Mouse (Mus musculus): ENCODE results near the gene Ap4b1. TPM values are rescaled to one million over a fixed set of nuclear protein-coding genes. Genes with fewer than 3 reads are reported as not detected.
"Not testable (repeated sequence)": the region's sequence is repeated elsewhere in the genome, so short reads cannot be mapped to it uniquely, and the experiment has no call there.

The Ap4b1 gene
- polyA plus RNA-seq, 1 experiment from 2014 or later = 24.5 TPM

DNA sequence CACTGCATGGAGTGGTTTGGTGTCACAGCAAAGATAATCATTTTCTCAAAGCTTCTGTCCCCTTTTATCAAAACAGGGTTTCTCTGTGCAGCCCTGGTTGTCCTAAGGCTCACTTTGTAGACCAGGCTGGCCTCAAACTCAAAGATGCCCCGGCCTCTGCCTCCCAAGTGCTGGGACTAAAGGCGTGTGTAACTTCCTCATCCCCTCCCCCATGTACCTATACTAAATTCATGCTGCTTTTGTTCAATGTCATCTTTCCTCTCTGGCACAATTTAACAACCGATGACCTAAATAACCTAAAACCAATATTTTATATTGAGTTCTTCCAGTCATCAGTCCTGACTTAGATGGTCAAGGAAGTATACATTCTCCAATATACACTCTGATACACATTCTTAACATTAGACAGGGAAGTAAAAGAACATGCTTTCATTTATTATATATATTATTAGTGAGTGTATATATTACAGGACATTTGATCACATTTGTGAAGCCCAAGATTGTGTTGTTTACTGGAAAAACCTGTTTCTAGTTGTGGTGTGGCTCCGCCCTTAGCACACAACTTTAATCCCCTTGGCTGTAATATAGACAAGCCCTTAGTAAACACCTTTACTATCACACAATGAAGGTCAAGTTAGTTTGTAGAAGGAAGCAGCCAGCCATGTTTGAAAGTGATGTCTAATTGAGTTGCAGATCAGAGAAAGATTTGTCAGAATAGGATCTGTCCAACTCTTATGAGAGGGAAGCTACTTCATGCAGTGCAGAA lies 26.3 kb upstream of the Ap4b1 start:
- no peak overlapping the region for H3K27ac ChIP-seq
- peaks cover 10% of the 10 kb centered on the region for H3K4me1 ChIP-seq
- no peaks in the 10 kb centered on the region for H3K27me3 ChIP-seq (replicated peaks)
- H3K9ac ChIP-seq = no peak overlapping the region
- no peaks in the 10 kb centered on the region for H3K36me3 ChIP-seq (replicated peaks)
- no peak for ATAC-seq (replicated peaks)
- 91% methylated on average over 4 of the region's 4 CpGs for WGBS
- no peak overlapping the region for H3K4me2 ChIP-seq
- no peaks in the 10 kb centered on the region for H3K9me3 ChIP-seq
- no peak overlapping the region for H3K4me3 ChIP-seq

GRCm38 (mm10) chr3:103787225-103787624 lies 22.1 kb upstream of the Ap4b1 start:
- Histone ChIP-seq H3K27ac (no peak overlapping the region), H3K9ac (no peak overlapping the region), H3K4me3 (no peak overlapping the region), H3K4me2 (no peak overlapping the region), H3K27me3 (replicated peaks) (no peaks in the 10 kb centered on the region), H3K9me3 (no peaks in the 10 kb centered on the region), H3K4me1 (peaks cover 29% of the 10 kb centered on the region), H3K36me3 (replicated peaks) (no peaks in the 10 kb centered on the region)
- WGBS = 64% methylated on average over 7 of the region's 7 CpGs
- no peak for ATAC-seq (replicated peaks)

DNA sequence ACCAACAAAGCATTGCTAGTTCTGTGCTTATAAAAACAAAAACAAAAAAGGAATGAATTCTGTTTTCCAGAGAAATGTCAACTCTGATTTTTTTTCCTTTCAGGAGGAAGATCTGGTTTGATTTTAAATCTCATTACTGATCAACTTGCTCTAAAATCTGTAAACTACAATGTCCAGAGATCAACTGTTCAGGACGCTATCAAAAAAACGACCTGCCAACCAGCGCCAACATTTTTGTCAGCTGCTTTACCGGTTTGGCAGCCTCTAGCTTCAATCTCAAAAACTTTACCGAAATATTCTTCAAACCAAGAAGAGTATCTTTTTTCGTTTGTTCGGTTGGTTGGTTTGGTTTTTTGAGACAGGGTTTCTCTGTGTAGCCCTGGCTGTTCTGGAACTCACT lies 20.2 kb upstream of the Ap4b1 start:
- 84% methylated on average over 7 of the region's 7 CpGs for WGBS
- Histone ChIP-seq H3K27ac (no peak overlapping the region), H3K9me3 (no peaks in the 10 kb centered on the region)

DNA sequence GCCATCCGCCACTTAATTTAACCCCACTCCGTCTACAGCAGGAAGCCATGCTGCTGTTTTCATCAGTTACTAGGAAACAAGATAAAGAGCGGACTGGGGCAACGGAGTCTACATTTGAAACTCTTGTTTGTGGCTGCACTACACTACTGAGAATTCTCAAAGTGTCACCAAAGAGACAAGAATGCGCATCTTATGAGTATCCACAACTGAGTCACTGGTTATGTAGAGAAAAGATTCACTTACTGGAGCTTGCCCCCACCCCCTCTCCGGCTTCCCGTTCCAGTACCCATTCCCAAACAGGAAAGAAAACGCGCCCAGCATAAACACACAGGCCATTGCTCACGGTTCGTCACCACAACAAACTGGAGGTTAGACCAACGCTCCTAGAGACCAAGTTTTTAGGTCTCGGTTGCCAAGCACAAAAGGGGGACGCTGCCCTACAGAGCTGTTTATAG lies 19.4 kb upstream of the Ap4b1 start:
- Histone ChIP-seq H3K9me3 (no peaks in the 10 kb centered on the region), H3K27me3 (replicated peaks) (no peaks in the 10 kb centered on the region), H3K27ac (peak overlapping the region; percentile 91), H3K4me3 (peak overlapping the region; percentile 84), H3K4me2 (peak overlapping the region; percentile 77), H3K9ac (peak overlapping the region; percentile 94), H3K36me3 (replicated peaks) (no peaks in the 10 kb centered on the region), H3K4me1 (peaks cover 29% of the 10 kb centered on the region)
- WGBS = 3% methylated on average over 14 of the region's 14 CpGs
- ATAC-seq (replicated peaks) = no peak

More for the DNA sequence above, 20.2 kb upstream of the Ap4b1 start:
- no peaks in the 10 kb centered on the region for H3K36me3 ChIP-seq (replicated peaks)
- no peaks in the 10 kb centered on the region for H3K27me3 ChIP-seq (replicated peaks)
- peak overlapping the region; percentile 77 for H3K4me2 ChIP-seq
- 0 out of 2 replicates have a peak overlapping the region, but pooled peaks have one; percentile 84 for H3K4me3 ChIP-seq
- no peak overlapping the region for H3K9ac ChIP-seq
- H3K4me1 ChIP-seq = peaks cover 29% of the 10 kb centered on the region
- ATAC-seq (replicated peaks) = no peak

- Histone ChIP-seq H3K36me3 (replicated peaks) (no peaks in the 10 kb centered on the region), H3K27me3 (replicated peaks) (no peaks in the 10 kb centered on the region), H3K9me3 (no peaks in the 10 kb centered on the region), H3K4me3 (peak overlapping the region; percentile 84), H3K4me1 (peaks cover 29% of the 10 kb centered on the region), H3K4me2 (peak overlapping the region; percentile 77), H3K27ac (peak overlapping the region; percentile 91), H3K9ac (peak overlapping the region; percentile 94)
- ATAC-seq (replicated peaks) = peak; percentile 88
- under 1% methylated on average over 46 of the region's 61 CpGs for WGBS
Measured at GRCm38 (mm10) chr3:103790346-103791145, 18.8 kb upstream of the Ap4b1 start.

DNA sequence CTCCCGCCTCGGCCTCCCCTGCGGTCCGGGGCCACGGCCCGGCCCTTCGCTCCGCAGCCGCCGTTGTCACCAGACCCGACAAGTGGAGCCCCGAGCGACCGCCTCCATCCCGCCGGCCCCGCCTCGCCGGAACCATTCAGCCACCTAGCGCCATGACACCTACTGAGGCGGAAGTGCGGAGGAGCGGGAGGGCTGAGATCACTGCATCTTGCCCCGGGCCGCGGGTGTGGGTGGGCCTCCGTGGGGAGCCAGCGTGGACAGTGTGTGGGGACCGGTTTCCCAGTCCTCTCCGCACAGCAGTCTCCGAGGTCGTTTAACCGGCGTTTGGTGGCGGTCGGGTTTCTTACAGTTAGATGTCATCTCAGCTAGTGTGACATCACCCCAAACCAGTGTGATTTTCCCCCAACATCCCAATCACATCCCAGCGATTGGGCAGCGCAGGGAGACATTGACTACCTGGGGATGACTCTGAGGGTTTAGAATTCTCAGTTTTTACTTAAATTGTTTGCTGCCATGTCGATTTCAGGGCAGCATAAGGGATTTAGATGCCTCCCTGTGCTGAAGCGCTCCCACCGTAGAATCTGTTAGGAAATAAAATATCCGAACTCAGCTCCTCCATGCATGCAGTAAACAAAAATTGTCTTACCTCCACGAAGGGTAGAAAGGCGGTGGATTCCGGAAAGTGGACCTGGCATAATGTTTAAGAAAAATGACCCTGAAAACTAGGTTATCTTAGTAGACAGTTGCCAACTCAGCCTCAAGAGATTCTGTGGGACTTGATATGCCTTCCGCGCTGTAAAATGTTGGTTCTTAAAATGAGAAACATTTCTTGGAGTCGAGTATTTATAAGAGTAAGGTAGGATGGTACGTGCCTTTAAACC lies 17.9 kb upstream of the Ap4b1 start, which contains the start of gene Hipk1:
TSS of gene Hipk1 (minus strand) at position 334 of the 881 bp plus-strand sequence.
- peak; percentile 98 for ATAC-seq (replicated peaks)
- H3K36me3 ChIP-seq (replicated peaks) = no peaks in the 10 kb centered on the region
- H3K4me3 ChIP-seq = peak within 1 kb of the TSS; percentile 84
- peak within 1 kb of the TSS; percentile 77 for H3K4me2 ChIP-seq
- peak within 1 kb of the TSS; percentile 91 for H3K27ac ChIP-seq
- peaks cover 29% of the 10 kb centered on the region for H3K4me1 ChIP-seq
- no peaks in the 10 kb centered on the region for H3K27me3 ChIP-seq (replicated peaks)
- H3K9me3 ChIP-seq = no peaks in the 10 kb centered on the region
- WGBS = 9% methylated on average over 49 of the region's 49 CpGs
- peak within 1 kb of the TSS; percentile 94 for H3K9ac ChIP-seq

- peak overlapping the region; percentile 77 for H3K4me2 ChIP-seq
- not testable (repeated sequence) for H3K9me3 ChIP-seq; H3K27me3 ChIP-seq (replicated peaks); H3K36me3 ChIP-seq (replicated peaks); ATAC-seq (replicated peaks); H3K9ac ChIP-seq
- H3K4me3 ChIP-seq = peak overlapping the region; percentile 84; the same call in 1 of the 2 replicates
- H3K4me1 ChIP-seq = peaks cover 29% of the 10 kb centered on the region
- 70% methylated on average over 5 of the region's 5 CpGs for whole genome bisulfite sequencing
- H3K27ac ChIP-seq = peak overlapping the region; percentile 91
Measured at GRCm38 (mm10) chr3:103792111-103792406, 17.3 kb upstream of the Ap4b1 start.

- H3K36me3 ChIP-seq (replicated peaks) = no peaks in the 10 kb centered on the region
- H3K27me3 ChIP-seq (replicated peaks) = no peaks in the 10 kb centered on the region
- H3K4me2 ChIP-seq = no peak overlapping the region
- no peaks in the 10 kb centered on the region for H3K9me3 ChIP-seq
- 89% methylated on average over 1 of the region's 1 CpGs for WGBS
- H3K4me3 ChIP-seq = no peak overlapping the region
- no peak overlapping the region for H3K27ac ChIP-seq
- H3K4me1 ChIP-seq = peaks cover 24% of the 10 kb centered on the region
- no peak overlapping the region for H3K9ac ChIP-seq
- ATAC-seq (replicated peaks) = no peak
Measured at GRCm38 (mm10) chr3:103792566-103792965, 16.8 kb upstream of the Ap4b1 start.

DNA sequence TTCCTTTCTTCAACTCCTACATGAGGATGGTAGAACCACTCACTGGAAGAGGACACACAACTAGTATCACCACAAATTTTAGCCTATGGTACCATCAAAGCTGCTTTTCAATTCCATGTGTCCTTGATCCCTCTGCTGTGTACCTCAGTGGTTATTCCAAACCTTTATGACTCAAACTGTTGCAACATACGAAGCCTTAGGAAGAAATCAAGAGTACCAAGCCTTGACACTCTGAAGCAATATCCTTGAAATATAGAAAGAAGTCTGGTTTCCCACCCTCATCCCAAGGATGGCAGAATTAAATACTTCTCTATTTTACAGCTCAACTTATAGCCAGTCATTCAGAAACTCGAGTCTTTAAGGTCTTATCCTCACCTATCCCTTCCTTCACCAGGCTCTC lies 12.9 kb upstream of the Ap4b1 start:
- no peak overlapping the region for H3K9ac ChIP-seq
- 69% methylated on average over 2 of the region's 2 CpGs for WGBS
- ATAC-seq (replicated peaks) = no peak

DNA sequence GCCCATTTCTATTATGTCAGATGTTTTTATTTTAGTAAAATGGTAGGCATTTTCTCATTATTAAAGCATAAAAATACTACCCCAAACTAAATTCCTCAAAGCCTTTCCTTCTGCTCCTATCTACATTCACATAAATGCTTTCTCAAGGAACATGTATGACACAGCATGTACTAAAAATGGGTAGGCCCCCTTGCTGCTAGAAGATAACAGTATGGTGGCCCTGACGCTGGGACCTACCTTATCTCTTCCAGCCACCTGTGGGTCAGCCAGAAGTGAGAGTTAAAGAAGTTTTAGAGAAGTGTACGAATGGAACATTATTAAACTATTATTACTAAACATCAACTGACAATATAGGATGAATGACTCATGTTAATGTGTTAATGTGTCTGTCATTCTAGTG lies 9.8 kb upstream of the Ap4b1 start:
- Histone ChIP-seq H3K4me1 (no peaks in the 10 kb centered on the region), H3K36me3 (replicated peaks) (peaks cover 17% of the 10 kb centered on the region), H3K27me3 (replicated peaks) (no peaks in the 10 kb centered on the region), H3K27ac (no peak overlapping the region), H3K4me3 (no peak overlapping the region), H3K4me2 (no peak overlapping the region), H3K9me3 (no peaks in the 10 kb centered on the region), H3K9ac (no peak overlapping the region)
- ATAC-seq (replicated peaks) = no peak
- WGBS = 76% methylated on average over 2 of the region's 2 CpGs

More for the DNA sequence above, 12.9 kb upstream of the Ap4b1 start:
- H3K27me3 ChIP-seq (replicated peaks) = no peaks in the 10 kb centered on the region
- peaks cover 5% of the 10 kb centered on the region for H3K4me1 ChIP-seq
- H3K36me3 ChIP-seq (replicated peaks) = 0 out of 2 replicates have a peak, but pooled peaks cover 2% of the 10 kb centered on the region
- H3K4me3 ChIP-seq = no peak overlapping the region
- no peak overlapping the region for H3K27ac ChIP-seq
- no peaks in the 10 kb centered on the region for H3K9me3 ChIP-seq
- no peak overlapping the region for H3K4me2 ChIP-seq

DNA sequence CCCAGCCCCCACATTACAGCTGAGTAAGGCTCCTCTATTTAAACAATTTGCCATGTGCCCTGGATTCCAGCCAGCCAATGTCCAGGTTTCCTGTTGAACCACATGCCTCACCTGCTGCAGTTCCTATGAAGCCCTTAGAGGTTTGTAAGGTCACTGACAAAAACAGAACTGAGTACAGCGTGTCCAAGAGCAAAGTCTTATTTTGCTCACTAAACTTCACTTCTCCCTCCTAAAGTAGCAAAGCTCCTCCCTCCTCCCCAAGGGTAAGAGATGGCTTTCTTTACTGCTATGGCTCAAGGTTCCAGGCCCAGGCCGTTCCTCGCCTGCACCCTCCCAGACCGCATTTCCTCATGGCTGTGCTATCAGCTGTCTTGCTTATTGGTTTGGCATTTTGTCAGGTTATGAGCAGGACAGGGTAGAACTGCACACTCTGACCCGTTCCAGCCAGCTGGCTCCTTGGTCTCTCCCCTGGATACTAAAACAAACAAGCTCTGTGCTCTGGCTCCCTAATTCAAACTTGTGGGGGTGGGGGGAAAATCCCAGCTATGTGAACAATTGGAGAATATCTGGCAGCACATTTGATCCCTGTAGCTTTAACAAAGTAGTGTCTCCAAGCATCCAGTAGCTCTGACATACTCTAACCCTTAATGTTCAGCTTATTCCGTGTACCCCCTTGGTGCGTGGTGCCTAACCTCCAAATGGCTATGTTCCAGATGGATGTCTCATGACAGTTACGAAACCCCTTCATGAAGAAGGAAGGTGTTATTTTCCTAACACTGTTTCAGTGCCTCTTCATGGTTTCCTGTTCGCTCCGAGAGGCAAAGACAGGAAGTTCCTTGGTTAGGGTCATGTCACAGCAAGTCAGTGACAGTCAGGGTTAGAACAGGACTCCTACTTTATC lies 7.4 kb upstream of the Ap4b1 start:
- H3K27me3 ChIP-seq (replicated peaks) = no peaks in the 10 kb centered on the region
- peaks cover 17% of the 10 kb centered on the region for H3K36me3 ChIP-seq (replicated peaks)
- WGBS = 79% methylated on average over 10 of the region's 10 CpGs
- H3K4me3 ChIP-seq = no peak overlapping the region
- no peak overlapping the region for H3K27ac ChIP-seq
- H3K9ac ChIP-seq = no peak overlapping the region
- H3K9me3 ChIP-seq = no peaks in the 10 kb centered on the region
- no peaks in the 10 kb centered on the region for H3K4me1 ChIP-seq
- H3K4me2 ChIP-seq = no peak overlapping the region
- ATAC-seq (replicated peaks) = no peak
